10 mouse cellular contexts compared by ENCODE assay signal in genomic region chr4:152328691-152329090, GRCm38 (mm10). TPM values are rescaled to one million over a fixed set of nuclear protein-coding genes. Genes with fewer than 3 reads are reported as not detected.
A peak's percentile ranks its signal among the peaks of the same experiment; 100 is the strongest.
DNase-seq lines count a peak whose midpoint lies in the region; ATAC-seq and TF ChIP-seq lines count a peak whose summit lies in the region.
"Had no signal": no experiment of that assay in that cellular context is flagged by ENCODE, and none has a peak within 500 bp of the region (broad histone marks: within the 10 kb centered on the region; RNA-seq: fewer than 3 reads in every experiment).

No protein-coding gene starts in this region.

- ATAC-seq in liver, embryonic 14.5 days (ENCODE audit: insufficient read depth) = no peak

- H3K27ac ChIP-seq in layer of hippocampus, adult 2 months = no peak overlapping the region
- no peak overlapping the region for H3K27ac ChIP-seq in liver, embryonic 14.5 days

- TF ChIP-seq EP300 in liver, embryonic 14.5 days (IDR thresholded peaks at IDR 0.05; ENCODE audit: low read depth) = no peak

- no peak overlapping the region for H3K9ac ChIP-seq in liver, embryonic 14.5 days (replicated peaks)

- peak; percentile 66 for TF ChIP-seq CTCF in layer of hippocampus, adult 2 months (conservative IDR thresholded peaks at IDR 0.05)
- peak; percentile 71 for TF ChIP-seq CTCF in liver, embryonic 14.5 days (IDR thresholded peaks at IDR 0.05; ENCODE audit: low read depth)

- H3K4me3 ChIP-seq in layer of hippocampus, adult 2 months = no peak overlapping the region
- no peak overlapping the region for H3K4me3 ChIP-seq in liver, embryonic 14.5 days (ENCODE audit: insufficient read depth in 1 of 2, low read depth in 2 of 2, low read length in 2 of 2)

- peaks cover 56% of the 10 kb centered on the region for H3K36me3 ChIP-seq in liver, embryonic 14.5 days (replicated peaks; ENCODE audit: control insufficient read depth, insufficient read depth, low read depth)

- DNase-seq in adrenal gland, postnatal 10 days = peak; percentile 61
- no peak for DNase-seq in adrenal gland, postnatal 4 days (ENCODE audit: low spot score in 2 of 2)
- DNase-seq in layer of hippocampus, adult 2 months (ENCODE audit: low spot score in 2 of 2) = no peak
- no peak for DNase-seq in layer of hippocampus, adult 9-11 months
- DNase-seq in adipocyte (ENCODE audit: low spot score) = peak; percentile 39
- peak in 1 of 3 experiments; percentile 30 for DNase-seq in liver, embryonic 14.5 days (ENCODE audit: low read depth in 3 of 3, low spot score in 3 of 3)
- DNase-seq in ovary, postnatal 10 days (ENCODE audit: low spot score) = no peak
- DNase-seq in right cerebral cortex, postnatal 10 days (ENCODE audit: low spot score in 2 of 2) = no peak

- 67% methylated on average over 6 of the region's 6 CpGs for WGBS in liver, embryonic 14.5 days (ENCODE audit: insufficient replicate concordance)

- no peaks in the 10 kb centered on the region for H3K9me3 ChIP-seq in liver, embryonic 14.5 days (ENCODE audit: control insufficient read depth, low read length)

- no peak overlapping the region for H3K4me2 ChIP-seq in liver, embryonic 14.5 days (ENCODE audit: low read depth)

- H3K4me1 ChIP-seq in liver, embryonic 14.5 days (replicated peaks; ENCODE audit: control insufficient read depth in 2 of 2, insufficient read depth in 2 of 2, low read length in 1 of 2) = peaks cover 12 to 14% of the 10 kb centered on the region in 2 experiments

- no peaks in the 10 kb centered on the region for H3K27me3 ChIP-seq in liver, embryonic 14.5 days (ENCODE audit: control insufficient read depth, insufficient read depth, low read length)

RNA-seq across cellular contexts. Expression of gene Rpl22, which starts 3.1 kb away (rescaled TPM):
- total RNA-seq in adrenal gland, postnatal 10 days (2021) = 100 to 1,000 TPM; 484 to 487 TPM
- 100 to 1,000 TPM; 608 to 640 TPM for total RNA-seq in adrenal gland, postnatal 4 days (2021)
- total RNA-seq in layer of hippocampus, adult 2 months (2021) = 100 to 1,000 TPM; 186 to 202 TPM
- 163 and 443 TPM in 2 replicates for polyA plus RNA-seq in liver, embryonic 14.5 days (2012; rRNA removed)
- 298 and 303 TPM in 2 replicates for polyA plus RNA-seq in liver, embryonic 14.5 days (2014; fragmentation: Nextera tagmentation; extraction: Ambion mirVana)

RNA-seq across cellular contexts. Expression of gene Chd5, which starts 9.8 kb away (rescaled TPM):
- total RNA-seq in adrenal gland, postnatal 10 days (2021) = 1 to 10 TPM; 8.8 TPM
- 10 to 100 TPM; 19.0 to 24.7 TPM for total RNA-seq in adrenal gland, postnatal 4 days (2021)
- 100 to 1,000 TPM; 118 to 121 TPM for total RNA-seq in layer of hippocampus, adult 2 months (2021)
- polyA plus RNA-seq in liver, embryonic 14.5 days (2012; rRNA removed) = 0.09 TPM in 2 replicates
- 0.18 TPM in 1 of 2 replicates, not detected in the other for polyA plus RNA-seq in liver, embryonic 14.5 days (2014; fragmentation: Nextera tagmentation; extraction: Ambion mirVana)

RNA-seq across cellular contexts. Expression of gene Rnf207, which starts 9.9 kb away (rescaled TPM):
- total RNA-seq in adrenal gland, postnatal 10 days (2021) = under 1 TPM in 1 of 2 experiments, not detected in 1; 0.70 TPM
- total RNA-seq in adrenal gland, postnatal 4 days (2021) = 1 to 10 TPM; 1.2 to 1.3 TPM
- total RNA-seq in layer of hippocampus, adult 2 months (2021) = 1 to 10 TPM; 6.5 to 7.7 TPM
- polyA plus RNA-seq in liver, embryonic 14.5 days (2012; rRNA removed) = 0.16 and 0.18 TPM in 2 replicates
- polyA plus RNA-seq in liver, embryonic 14.5 days (2014; fragmentation: Nextera tagmentation; extraction: Ambion mirVana) = 0.04 TPM in 1 of 2 replicates, not detected in the other

RNA-seq across cellular contexts. Expression of gene Icmt, which starts 31.7 kb away (rescaled TPM):
- total RNA-seq in adrenal gland, postnatal 10 days (2021) = 10 to 100 TPM; 30.4 to 31.6 TPM
- 10 to 100 TPM; 35.4 to 35.5 TPM for total RNA-seq in adrenal gland, postnatal 4 days (2021)
- total RNA-seq in layer of hippocampus, adult 2 months (2021) = 10 to 100 TPM; 42.3 to 43.0 TPM
- 6.0 and 6.5 TPM in 2 replicates for polyA plus RNA-seq in liver, embryonic 14.5 days (2012; rRNA removed)
- 7.0 and 10.1 TPM in 2 replicates for polyA plus RNA-seq in liver, embryonic 14.5 days (2014; fragmentation: Nextera tagmentation; extraction: Ambion mirVana)

RNA-seq across cellular contexts. Expression of gene Hes3, which starts 37.2 kb away (rescaled TPM):
- not detected for total RNA-seq in adrenal gland, postnatal 10 days (2021)
- not detected for total RNA-seq in adrenal gland, postnatal 4 days (2021)
- not detected for total RNA-seq in layer of hippocampus, adult 2 months (2021)
- polyA plus RNA-seq in liver, embryonic 14.5 days (2012; rRNA removed) = not detected in 2 replicates
- not detected in 2 replicates for polyA plus RNA-seq in liver, embryonic 14.5 days (2014; fragmentation: Nextera tagmentation; extraction: Ambion mirVana)
- polyA plus RNA-seq: lung, embryonic 16.5 days; stomach, embryonic 16.5 days had no signal

Comparison
In these comparisons a context has a peak if more than half of its experiments do, and no peak if none do; other contexts are left out.
1. DNase-seq: peak in adrenal gland, postnatal 10 days (single experiment) and adipocyte (single experiment); none in adrenal gland, postnatal 4 days (0 of 2), layer of hippocampus, adult 2 months (0 of 2), layer of hippocampus, adult 9-11 months (single experiment), ovary, postnatal 10 days (single experiment) and right cerebral cortex, postnatal 10 days (0 of 2).
2. RNA of gene Chd5, which starts 9.8 kb away (total RNA-seq): 118 to 121 TPM in layer of hippocampus, adult 2 months; 19.0 to 24.7 TPM in adrenal gland, postnatal 4 days and 8.8 TPM in adrenal gland, postnatal 10 days; every median in the first group is over 4 times any median in the second.